Mouse (Mus musculus) midbrain, embryonic 16.5 days (tissue): ENCODE measurements around the gene Stab2. TPM values are rescaled to one million over a fixed set of nuclear protein-coding genes. Genes with fewer than 3 reads are reported as not detected.
A peak's percentile ranks its signal among the peaks of the same experiment; 100 is the strongest.

Experiments
- ATAC-seq: fragments of 200-750 bp; cut with Nextera tagmentation; 2 replicates; pipeline ENCODE4 v1.8.0; 2017; ENCODE audit warnings: moderate TSS enrichment
- H3K27ac ChIP-seq: fragments of 300-500 bp; sonication (generic); 2 replicates; pipeline ENCODE4 v1.5.1; 2014; ENCODE audit warnings: mild to moderate bottlenecking, low read length, mixed read lengths
- H3K27me3 ChIP-seq: fragments of 300-500 bp; sonication (generic); 2 replicates; pipeline ENCODE4 v1.6.1; 2014; ENCODE audit warnings: low read depth, low read length, mixed read lengths; ENCODE audit not compliant: control insufficient read depth, insufficient read depth
- H3K36me3 ChIP-seq: fragments of 300-500 bp; sonication (generic); 2 replicates; pipeline ENCODE4 v1.6.1; 2014; ENCODE audit warnings: mild to moderate bottlenecking, low read length, moderate library complexity, mixed read lengths; ENCODE audit not compliant: control insufficient read depth, insufficient read depth
- H3K4me1 ChIP-seq: fragments of 300-500 bp; sonication (generic); 2 replicates; pipeline ENCODE4 v1.6.1; 2014; ENCODE audit warnings: mild to moderate bottlenecking, low read length, mixed read lengths; ENCODE audit not compliant: control insufficient read depth, insufficient read depth
- H3K4me2 ChIP-seq: fragments of 300-500 bp; sonication (generic); 2 replicates; pipeline ENCODE4 v1.6.1; 2014; ENCODE audit warnings: mild to moderate bottlenecking, low read length, mixed read lengths
- H3K4me3 ChIP-seq: fragments of 300-500 bp; sonication (generic); 2 replicates; pipeline ENCODE4 v1.5.1; 2014; ENCODE audit warnings: low read depth, mild to moderate bottlenecking, low read length, moderate library complexity, mixed read lengths
- H3K9ac ChIP-seq: fragments of 300-500 bp; sonication (generic); 2 replicates; pipeline ENCODE4 v1.6.1; 2014; ENCODE audit warnings: low read depth, low read length, mixed read lengths
- H3K9me3 ChIP-seq: fragments of 300-500 bp; sonication (generic); replicated peaks from 2 replicates; pipeline ENCODE4 v1.6.1; 2014; ENCODE audit warnings: mild to moderate bottlenecking, low read length, mixed read lengths; ENCODE audit not compliant: control insufficient read depth, poor library complexity, severe bottlenecking
- WGBS: fragments of 180-500 bp; shearing (Covaris S2); extraction: QIAGEN DNeasy Blood & Tissue Kit; methylation state at CpG from one replicate; pipeline ENCODE4 v1.1.7; 2014; 5-methylcytosine and 5-hydroxymethylcytosine counted together
- polyA plus RNA-seq: library from polyadenylated mRNA; unstranded; fragments of >200 nt; fragmentation: Nextera tagmentation; extraction: Ambion mirVana; gene quantifications from 2 replicates; pipeline ENCODE4 v1.2.1, GENCODE M21; 2015

The Stab2 gene
- polyA plus RNA-seq, 1 experiment from 2014 or later = 0.03 TPM

GRCm38 (mm10) chr10:86934376-86934775 is 73.4 kb downstream of the Stab2 start:
- H3K27ac ChIP-seq = no peak overlapping the region
- no peak overlapping the region for H3K4me3 ChIP-seq
- no peaks in the 10 kb centered on the region for H3K9me3 ChIP-seq
- peaks cover 5% of the 10 kb centered on the region; the same call in 1 of the 2 replicates for H3K4me1 ChIP-seq
- no peak overlapping the region for H3K4me2 ChIP-seq
- no peaks in the 10 kb centered on the region for H3K36me3 ChIP-seq
- ATAC-seq = peak; percentile 47
- H3K27me3 ChIP-seq = no peaks in the 10 kb centered on the region
- 0 out of 2 replicates have a peak overlapping the region, but pooled peaks have one; percentile 21 for H3K9ac ChIP-seq
- WGBS = 32% methylated on average over 6 of the region's 6 CpGs

- H3K4me3 ChIP-seq = no peak overlapping the region
- WGBS = 21% methylated on average over 3 of the region's 3 CpGs
- no peak for ATAC-seq
Observed at GRCm38 (mm10) chr10:86933906-86934305, 73.9 kb downstream of the Stab2 start.

GRCm38 (mm10) chr10:86933180-86933695 is 74.6 kb downstream of the Stab2 start:
- 74% methylated on average over 9 of the region's 9 CpGs for WGBS
- no peak overlapping the region for H3K4me3 ChIP-seq
- no peak overlapping the region for H3K9ac ChIP-seq
- no peak for ATAC-seq
- no peaks in the 10 kb centered on the region for H3K27me3 ChIP-seq
- H3K36me3 ChIP-seq = no peaks in the 10 kb centered on the region
- H3K27ac ChIP-seq = no peak overlapping the region
- peaks cover 5% of the 10 kb centered on the region; the same call in 1 of the 2 replicates for H3K4me1 ChIP-seq
- H3K9me3 ChIP-seq = no peaks in the 10 kb centered on the region
- no peak overlapping the region for H3K4me2 ChIP-seq

More at GRCm38 (mm10) chr10:86933906-86934305, 73.9 kb downstream of the Stab2 start:
- no peaks in the 10 kb centered on the region for H3K27me3 ChIP-seq
- no peak overlapping the region for H3K27ac ChIP-seq
- H3K4me1 ChIP-seq = peaks cover 5% of the 10 kb centered on the region; the same call in 1 of the 2 replicates
- no peak overlapping the region for H3K4me2 ChIP-seq
- no peaks in the 10 kb centered on the region for H3K9me3 ChIP-seq
- H3K9ac ChIP-seq = no peak overlapping the region
- no peaks in the 10 kb centered on the region for H3K36me3 ChIP-seq

- no peak for ATAC-seq
- Histone ChIP-seq H3K4me3 (no peak overlapping the region), H3K4me2 (no peak overlapping the region), H3K9me3 (no peaks in the 10 kb centered on the region), H3K9ac (no peak overlapping the region), H3K36me3 (no peaks in the 10 kb centered on the region), H3K4me1 (no peaks in the 10 kb centered on the region), H3K27me3 (no peaks in the 10 kb centered on the region), H3K27ac (no peak overlapping the region)
- 93% methylated on average over 1 of the region's 1 CpGs for WGBS
Observed at GRCm38 (mm10) chr10:86923602-86924001, 84.2 kb downstream of the Stab2 start.

- Histone ChIP-seq H3K9ac (no peak overlapping the region), H3K9me3 (no peaks in the 10 kb centered on the region), H3K27ac (no peak overlapping the region), H3K4me1 (no peaks in the 10 kb centered on the region), H3K4me2 (no peak overlapping the region), H3K4me3 (no peak overlapping the region), H3K36me3 (no peaks in the 10 kb centered on the region), H3K27me3 (no peaks in the 10 kb centered on the region)
- ATAC-seq = no peak
Observed at GRCm38 (mm10) chr10:86915595-86915994, 92.2 kb downstream of the Stab2 start.

- Histone ChIP-seq H3K4me3 (no peak overlapping the region), H3K36me3 (no peaks in the 10 kb centered on the region), H3K9ac (no peak overlapping the region), H3K9me3 (no peaks in the 10 kb centered on the region), H3K27me3 (no peaks in the 10 kb centered on the region), H3K4me2 (no peak overlapping the region), H3K4me1 (no peaks in the 10 kb centered on the region), H3K27ac (no peak overlapping the region)
- no peak for ATAC-seq
- 93% methylated on average over 18 of the region's 18 CpGs for WGBS
Observed at GRCm38 (mm10) chr10:86908562-86908961, 99.3 kb downstream of the Stab2 start.

- Histone ChIP-seq H3K9me3 (no peaks in the 10 kb centered on the region), H3K9ac (no peak overlapping the region), H3K36me3 (no peaks in the 10 kb centered on the region), H3K27me3 (no peaks in the 10 kb centered on the region), H3K4me2 (no peak overlapping the region), H3K4me1 (no peaks in the 10 kb centered on the region), H3K4me3 (no peak overlapping the region), H3K27ac (no peak overlapping the region)
- ATAC-seq = no peak
- 78% methylated on average over 6 of the region's 6 CpGs for WGBS
Observed at GRCm38 (mm10) chr10:86907043-86907442, 100.8 kb downstream of the Stab2 start.

- Histone ChIP-seq H3K4me2 (no peak overlapping the region), H3K9ac (no peak overlapping the region), H3K27ac (no peak overlapping the region), H3K36me3 (no peaks in the 10 kb centered on the region), H3K27me3 (no peaks in the 10 kb centered on the region), H3K4me1 (no peaks in the 10 kb centered on the region), H3K9me3 (no peaks in the 10 kb centered on the region), H3K4me3 (no peak overlapping the region)
- 82% methylated on average over 2 of the region's 2 CpGs for WGBS
- no peak for ATAC-seq
Observed at GRCm38 (mm10) chr10:86895531-86895930, 112.3 kb downstream of the Stab2 start.

- Histone ChIP-seq H3K4me3 (no peak overlapping the region), H3K9me3 (no peaks in the 10 kb centered on the region), H3K27me3 (no peaks in the 10 kb centered on the region), H3K36me3 (no peaks in the 10 kb centered on the region), H3K4me1 (no peaks in the 10 kb centered on the region), H3K27ac (no peak overlapping the region), H3K4me2 (no peak overlapping the region), H3K9ac (no peak overlapping the region)
- ATAC-seq = no peak
- 88% methylated on average over 1 of the region's 1 CpGs for WGBS
Observed at GRCm38 (mm10) chr10:86891066-86891465, 116.8 kb downstream of the Stab2 start.
